Mouse (Mus musculus) megakaryocyte-erythroid progenitor cell, adult 5-6 weeks (primary cell): ENCODE results near the gene Lrrc49. TPM values are rescaled to one million over a fixed set of nuclear protein-coding genes. Genes with fewer than 3 reads are reported as not detected.

ENCODE experiments used
- ATAC-seq: replicated peaks from 2 replicates; pipeline ENCODE4 v1.8.0; 2016; ENCODE audit warnings: mild to moderate bottlenecking, inconsistent platforms; ENCODE audit not compliant: severe bottlenecking, poor library complexity, low FRiP score, low TSS enrichment
- total RNA-seq, 2 experiments: library from RNA; stranded (forward) in 1 of 2; stranded (reverse) in 1 of 2; fragments of 200-1000, 215-1000 nt in 1 of 2; fragments of >200 nt in 1 of 2; fragmentation: Nextera tagmentation in 1 of 2; gene quantifications; 2 replicates each; pipeline ENCODE4 v1.2.3; 2014 to 2017

The Lrrc49 gene
- total RNA-seq, 2 experiments from 2014 or later: 3.1 to 3.5 TPM

- no peak for ATAC-seq
Measured at GRCm38 (mm10) chr9:60608857-60609256, 79.1 kb downstream of the Lrrc49 start.

- ATAC-seq: no peak
Measured at GRCm38 (mm10) chr9:60608086-60608485, 79.9 kb downstream of the Lrrc49 start.

- ATAC-seq: no peak
Measured at GRCm38 (mm10) chr9:60604971-60605370, 83.0 kb downstream of the Lrrc49 start.

GRCm38 (mm10) chr9:60601936-60602335, 86.0 kb downstream of the Lrrc49 start:
- ATAC-seq: no peak

- no peak for ATAC-seq
Measured at GRCm38 (mm10) chr9:60600273-60600672, 87.7 kb downstream of the Lrrc49 start.

- peak; percentile 94 for ATAC-seq
Measured at GRCm38 (mm10) chr9:60599489-60599888, 88.5 kb downstream of the Lrrc49 start.

GRCm38 (mm10) chr9:60595406-60595805, 92.6 kb downstream of the Lrrc49 start:
- no peak for ATAC-seq

- no peak for ATAC-seq
Measured at GRCm38 (mm10) chr9:60592974-60593373, 95.0 kb downstream of the Lrrc49 start.

GRCm38 (mm10) chr9:60592363-60592762, 95.6 kb downstream of the Lrrc49 start:
- no peak for ATAC-seq

- no peak for ATAC-seq
Measured at GRCm38 (mm10) chr9:60590871-60591624, 96.9 kb downstream of the Lrrc49 start.

- ATAC-seq: no peak
Measured at GRCm38 (mm10) chr9:60588914-60589313, 99.0 kb downstream of the Lrrc49 start.

GRCm38 (mm10) chr9:60586920-60587319, 101.0 kb downstream of the Lrrc49 start:
- no peak for ATAC-seq

GRCm38 (mm10) chr9:60585206-60585605, 102.8 kb downstream of the Lrrc49 start:
- ATAC-seq: 0 out of 2 replicates have a peak, but pooled peaks have one; percentile 22

GRCm38 (mm10) chr9:60582553-60582952, 105.4 kb downstream of the Lrrc49 start:
- no peak for ATAC-seq

- ATAC-seq: no peak
Measured at GRCm38 (mm10) chr9:60573011-60573410, 114.9 kb downstream of the Lrrc49 start.

- ATAC-seq: no peak
Measured at GRCm38 (mm10) chr9:60571725-60572124, 116.2 kb downstream of the Lrrc49 start.

GRCm38 (mm10) chr9:60571041-60571440, 116.9 kb downstream of the Lrrc49 start:
- ATAC-seq: peak; percentile 85

- ATAC-seq: no peak
Measured at GRCm38 (mm10) chr9:60569366-60569765, 118.6 kb downstream of the Lrrc49 start.

- no peak for ATAC-seq
Measured at GRCm38 (mm10) chr9:60563809-60564208, 124.1 kb downstream of the Lrrc49 start.

GRCm38 (mm10) chr9:60562443-60563371, 125.3 kb downstream of the Lrrc49 start:
- peak; percentile 97 for ATAC-seq
